Mouse (Mus musculus) liver, postnatal 0 days (tissue): ENCODE measurements around the gene Oaz3. TPM values are rescaled to one million over a fixed set of nuclear protein-coding genes. Genes with fewer than 3 reads are reported as not detected.

Experiments
- ATAC-seq: fragments of 200-750 bp; cut with Nextera tagmentation; 2 replicates; pipeline ENCODE4 v1.8.0; 2017; ENCODE audit warnings: mild to moderate bottlenecking, moderate library complexity
- DNase-seq: peaks from one replicate; pipeline ENCODE4 v3.0.0-alpha.2; 2016
- H3K27ac ChIP-seq: fragments of 300-500 bp; sonication (generic); 2 replicates; pipeline ENCODE4 v1.5.1; 2014; ENCODE audit warnings: antibody characterized with exemption, moderate library complexity, mild to moderate bottlenecking, low read depth
- H3K27me3 ChIP-seq: fragments of 300-500 bp; sonication (generic); 2 replicates; pipeline ENCODE4 v1.6.1; 2014; ENCODE audit warnings: low read length, control low read depth, mixed read lengths; ENCODE audit not compliant: insufficient read depth
- H3K36me3 ChIP-seq: fragments of 300-500 bp; sonication (generic); replicated peaks from 2 replicates; pipeline ENCODE4 v1.6.1; 2014; ENCODE audit warnings: mild to moderate bottlenecking, control low read depth, low read length, moderate library complexity, mixed read lengths; ENCODE audit not compliant: insufficient read depth
- H3K4me1 ChIP-seq: fragments of 300-500 bp; sonication (generic); 2 replicates; pipeline ENCODE4 v1.6.1; 2014; ENCODE audit warnings: antibody characterized with exemption, mild to moderate bottlenecking, control low read depth; ENCODE audit not compliant: insufficient read depth
- H3K4me2 ChIP-seq: fragments of 300-500 bp; sonication (generic); 2 replicates; pipeline ENCODE4 v1.6.1; 2014; ENCODE audit warnings: low read depth, mild to moderate bottlenecking, low read length, moderate library complexity, mixed read lengths
- H3K4me3 ChIP-seq: fragments of 300-500 bp; sonication (generic); 2 replicates; pipeline ENCODE4 v1.5.1; 2014; ENCODE audit warnings: low read depth, low read length
- H3K9ac ChIP-seq: fragments of 300-500 bp; sonication (generic); replicated peaks from 2 replicates; pipeline ENCODE4 v1.6.1; 2014; ENCODE audit warnings: mild to moderate bottlenecking, moderate library complexity
- H3K9me3 ChIP-seq: fragments of 300-500 bp; sonication (generic); 2 replicates; pipeline ENCODE4 v1.6.1; 2016; ENCODE audit warnings: mild to moderate bottlenecking, control low read depth, low read length, mixed read lengths
- CTCF ChIP-seq: sonication (generic); IDR thresholded peaks from 2 replicates; pipeline ENCODE4 v1.5.1; 2016; ENCODE audit warnings: antibody characterized with exemption, low read depth
- EP300 ChIP-seq: IDR thresholded peaks from 2 replicates; pipeline ENCODE4 v1.6.1; 2016; ENCODE audit warnings: antibody characterized with exemption, low read depth, mild to moderate bottlenecking
- WGBS: fragments of 180-500 bp; shearing (Covaris S2); extraction: QIAGEN DNeasy Blood & Tissue Kit; methylation state at CpG from one replicate; pipeline ENCODE4 v1.1.7; 2014; ENCODE audit not compliant: insufficient replicate concordance; 5-methylcytosine and 5-hydroxymethylcytosine counted together
- polyA plus RNA-seq: library from polyadenylated mRNA; unstranded; fragments of >200 nt; fragmentation: Nextera tagmentation; extraction: Ambion mirVana; gene quantifications from 2 replicates; pipeline ENCODE4 v1.2.1, GENCODE M21; 2015

The Oaz3 gene
- polyA plus RNA-seq, 1 experiment from 2014 or later = 0.38 TPM

- Histone ChIP-seq H3K4me3 (no peak overlapping the region), H3K4me2 (no peak overlapping the region), H3K27ac (no peak overlapping the region), H3K9ac (no peak overlapping the region), H3K36me3 (no peaks in the 10 kb centered on the region), H3K27me3 (peaks cover 3% of the 10 kb centered on the region; the same call in 1 of the 2 replicates), H3K9me3 (no peaks in the 10 kb centered on the region), H3K4me1 (no peaks in the 10 kb centered on the region)
- WGBS = 47% methylated on average over 5 of the region's 5 CpGs
- TF ChIP-seq CTCF (no peak), EP300 (no peak)
- DNase-seq (no peak), ATAC-seq (no peak)
Measured at GRCm38 (mm10) chr3:94473567-94474232, 30.0 kb upstream of the Oaz3 start.

GRCm38 (mm10) chr3:94473115-94473505 is 29.4 kb upstream of the Oaz3 start:
- H3K9me3 ChIP-seq = no peaks in the 10 kb centered on the region
- WGBS = 63% methylated on average over 10 of the region's 10 CpGs
- H3K4me1 ChIP-seq = no peaks in the 10 kb centered on the region
- no peak overlapping the region for H3K4me2 ChIP-seq
- no peak overlapping the region for H3K9ac ChIP-seq
- no peaks in the 10 kb centered on the region for H3K36me3 ChIP-seq
- TF ChIP-seq CTCF (no peak), EP300 (no peak)
- ATAC-seq (no peak), DNase-seq (no peak)
- no peak overlapping the region for H3K4me3 ChIP-seq
- H3K27me3 ChIP-seq = no peaks in the 10 kb centered on the region
- no peak overlapping the region for H3K27ac ChIP-seq

- Histone ChIP-seq H3K27ac (no peak overlapping the region), H3K4me1 (no peaks in the 10 kb centered on the region), H3K9me3 (no peaks in the 10 kb centered on the region), H3K27me3 (no peaks in the 10 kb centered on the region), H3K36me3 (no peaks in the 10 kb centered on the region), H3K4me3 (no peak overlapping the region), H3K4me2 (no peak overlapping the region), H3K9ac (no peak overlapping the region)
- WGBS = 14% methylated on average over 28 of the region's 28 CpGs
- DNase-seq (peak; percentile 44), ATAC-seq (no peak)
- TF ChIP-seq EP300 (no peak), CTCF (no peak)
Measured at GRCm38 (mm10) chr3:94472447-94473114, 28.9 kb upstream of the Oaz3 start.

GRCm38 (mm10) chr3:94468931-94469330 is 25.2 kb upstream of the Oaz3 start:
- DNase-seq (no peak), ATAC-seq (no peak)
- no peak overlapping the region for H3K4me3 ChIP-seq
- H3K4me2 ChIP-seq = no peak overlapping the region
- TF ChIP-seq EP300 (no peak), CTCF (no peak)
- no peaks in the 10 kb centered on the region for H3K9me3 ChIP-seq
- no peak overlapping the region for H3K27ac ChIP-seq
- no peaks in the 10 kb centered on the region for H3K27me3 ChIP-seq
- 49% methylated on average over 3 of the region's 3 CpGs for WGBS
- no peaks in the 10 kb centered on the region for H3K36me3 ChIP-seq
- no peaks in the 10 kb centered on the region for H3K4me1 ChIP-seq
- H3K9ac ChIP-seq = no peak overlapping the region

- Histone ChIP-seq H3K36me3 (no peaks in the 10 kb centered on the region), H3K27ac (no peak overlapping the region), H3K27me3 (no peaks in the 10 kb centered on the region), H3K9ac (no peak overlapping the region), H3K4me1 (no peaks in the 10 kb centered on the region), H3K9me3 (no peaks in the 10 kb centered on the region), H3K4me3 (no peak overlapping the region), H3K4me2 (no peak overlapping the region)
- DNase-seq (no peak), ATAC-seq (no peak)
- no peak for TF ChIP-seq EP300
- TF ChIP-seq CTCF = no peak
- 78% methylated on average over 13 of the region's 13 CpGs for WGBS
Measured at GRCm38 (mm10) chr3:94465632-94466430, 22.1 kb upstream of the Oaz3 start.

GRCm38 (mm10) chr3:94463926-94464578 is 20.3 kb upstream of the Oaz3 start:
- Histone ChIP-seq H3K4me2 (no peak overlapping the region), H3K9me3 (no peaks in the 10 kb centered on the region), H3K27me3 (no peaks in the 10 kb centered on the region), H3K4me3 (no peak overlapping the region), H3K4me1 (no peaks in the 10 kb centered on the region), H3K36me3 (no peaks in the 10 kb centered on the region), H3K27ac (no peak overlapping the region), H3K9ac (no peak overlapping the region)
- no peak for TF ChIP-seq CTCF
- TF ChIP-seq EP300 = no peak
- ATAC-seq (no peak), DNase-seq (no peak)
- WGBS = 58% methylated on average over 11 of the region's 11 CpGs
